Mouse (Mus musculus) gonadal fat pad, adult 2 months (tissue): Measurements from ENCODE around the gene Abca2. TPM values are rescaled to one million over a fixed set of nuclear protein-coding genes. Genes with fewer than 3 reads are reported as not detected.

Experiments
- DNase-seq: peaks from one replicate; pipeline ENCODE4 v3.0.0-alpha.2; 2012; ENCODE audit warnings: low read depth
- polyA plus RNA-seq: library from polyadenylated mRNA; depleted of rRNA; stranded (reverse); fragments of >200 nt; gene quantifications from 2 replicates; pipeline ENCODE4 v1.2.3, GENCODE M21; 2012; rRNA removed

Abca2 gene
- polyA plus RNA-seq, 1 experiment: 187 TPM

GRCm38 (mm10) chr2:25493476-25493961 is 65.0 kb downstream of the Abca2 start, which contains the start of gene Lcn12:
Gene Lcn12 (minus strand): TSS chr2:25493911.
- no peak for DNase-seq

- DNase-seq: no peak
Measured at GRCm38 (mm10) chr2:25496462-25496861, 68.0 kb downstream of the Abca2 start.

Other genes starting within 250 kb of the Abca2 start
- 16.6 and 20.4 TPM in 2 replicates for gene Nrarp, start 247.9 kb upstream of the Abca2 start, polyA plus RNA-seq
- gene Tor4a, start 231.8 kb upstream of the Abca2 start, polyA plus RNA-seq: 41.2 and 42.5 TPM in 2 replicates
- gene Nelfb, start 217.2 kb upstream of the Abca2 start, polyA plus RNA-seq: 57.5 and 77.6 TPM in 2 replicates
- 0.74 and 0.93 TPM in 2 replicates for gene Stpg3, start 214.1 kb upstream of the Abca2 start, polyA plus RNA-seq
- 1.8 and 3.4 TPM in 2 replicates for gene Fam166a, start 210.0 kb upstream of the Abca2 start, polyA plus RNA-seq
- 468 and 584 TPM in 2 replicates for gene Tubb4b, start 204.0 kb upstream of the Abca2 start, polyA plus RNA-seq
- not detected in 2 replicates for gene Slc34a3, start 194.3 kb upstream of the Abca2 start, polyA plus RNA-seq
- 0.04 and 0.09 TPM in 2 replicates for gene Rnf224, start 191.9 kb upstream of the Abca2 start, polyA plus RNA-seq
- 9.0 and 13.9 TPM in 2 replicates for gene Rnf208, start 186.4 kb upstream of the Abca2 start, polyA plus RNA-seq
- 0.19 and 0.59 TPM in 2 replicates for gene Cysrt1, start 186.3 kb upstream of the Abca2 start, polyA plus RNA-seq
- 23.2 and 23.7 TPM in 2 replicates for gene AL732309.1, start 181.8 kb upstream of the Abca2 start, polyA plus RNA-seq
- gene Tmem203, start 173.3 kb upstream of the Abca2 start, polyA plus RNA-seq: 63.3 and 66.2 TPM in 2 replicates
- 11.4 and 20.5 TPM in 2 replicates for gene Tprn, start 166.1 kb upstream of the Abca2 start, polyA plus RNA-seq
- gene Ssna1, start 156.3 kb upstream of the Abca2 start, polyA plus RNA-seq: 44.6 and 56.3 TPM in 2 replicates
- 119 and 122 TPM in 2 replicates for gene Anapc2, start 156.2 kb upstream of the Abca2 start, polyA plus RNA-seq
- gene Tmem210, start 140.6 kb upstream of the Abca2 start, polyA plus RNA-seq: 1.4 and 2.0 TPM in 2 replicates
- gene Lrrc26, start 138.8 kb upstream of the Abca2 start, polyA plus RNA-seq: 5.1 and 7.0 TPM in 2 replicates
- gene Grin1, start 109.5 kb upstream of the Abca2 start, polyA plus RNA-seq: 0.12 and 0.15 TPM in 2 replicates
- 11.2 and 25.1 TPM in 2 replicates for gene Man1b1, start 96.4 kb upstream of the Abca2 start, polyA plus RNA-seq
- gene Dpp7, start 72.3 kb upstream of the Abca2 start, polyA plus RNA-seq: 18.1 and 28.0 TPM in 2 replicates
- gene Uap1l1, start 63.0 kb upstream of the Abca2 start, polyA plus RNA-seq: 38.0 and 38.6 TPM in 2 replicates
- gene Sapcd2, start 56.4 kb upstream of the Abca2 start, polyA plus RNA-seq: 3.0 and 4.3 TPM in 2 replicates
- 64.7 and 75.2 TPM in 2 replicates for gene Entpd2, start 32.8 kb upstream of the Abca2 start, polyA plus RNA-seq
- 140 and 154 TPM in 2 replicates for gene Npdc1, start 29.4 kb upstream of the Abca2 start, polyA plus RNA-seq
- 0.47 and 0.57 TPM in 2 replicates for gene Fut7, start 5.4 kb upstream of the Abca2 start, polyA plus RNA-seq
- gene Clic3, start 28.1 kb downstream of the Abca2 start, polyA plus RNA-seq: 103 and 188 TPM in 2 replicates
- gene Paxx, start 32.4 kb downstream of the Abca2 start, polyA plus RNA-seq: 124 and 139 TPM in 2 replicates
- 1,300 and 1,863 TPM in 2 replicates for gene Ptgds, start 41.3 kb downstream of the Abca2 start, polyA plus RNA-seq
- gene Lcn12, start 65.2 kb downstream of the Abca2 start, polyA plus RNA-seq: 234 and 311 TPM in 2 replicates
- gene Fbxw5, start 72.0 kb downstream of the Abca2 start, polyA plus RNA-seq: 19.2 and 54.8 TPM in 2 replicates
- gene C8g, start 73.0 kb downstream of the Abca2 start, polyA plus RNA-seq: 15.1 and 15.8 TPM in 2 replicates
- gene Traf2, start 118.2 kb downstream of the Abca2 start, polyA plus RNA-seq: 13.7 and 17.0 TPM in 2 replicates
- 115 and 139 TPM in 2 replicates for gene Edf1, start 129.1 kb downstream of the Abca2 start, polyA plus RNA-seq
- 8.0 and 13.4 TPM in 2 replicates for gene Mamdc4, start 146.1 kb downstream of the Abca2 start, polyA plus RNA-seq
- gene Phpt1, start 146.5 kb downstream of the Abca2 start, polyA plus RNA-seq: 57.5 and 83.3 TPM in 2 replicates
- 1.4 and 2.0 TPM in 2 replicates for gene Ajm1, start 153.1 kb downstream of the Abca2 start, polyA plus RNA-seq
- 58.5 and 65.8 TPM in 2 replicates for gene Rabl6, start 179.8 kb downstream of the Abca2 start, polyA plus RNA-seq
- gene Ccdc183, start 189.0 kb downstream of the Abca2 start, polyA plus RNA-seq: 1.0 and 1.6 TPM in 2 replicates
- 72.5 and 74.2 TPM in 2 replicates for gene Tmem141, start 193.3 kb downstream of the Abca2 start, polyA plus RNA-seq
- 18.2 and 19.1 TPM in 2 replicates for gene Fcna, start 199.3 kb downstream of the Abca2 start, polyA plus RNA-seq
- gene Lcn8, start 224.4 kb downstream of the Abca2 start, polyA plus RNA-seq: 4,084 and 9,522 TPM in 2 replicates
- gene Lcn5, start 229.2 kb downstream of the Abca2 start, polyA plus RNA-seq: 3,609 and 5,181 TPM in 2 replicates
- 342 and 466 TPM in 2 replicates for gene Lcn6, start 248.1 kb downstream of the Abca2 start, polyA plus RNA-seq